Mouse (Mus musculus) C2C12 (cell line): Measurements from ENCODE around the gene Gtse1. TPM values are rescaled to one million over a fixed set of nuclear protein-coding genes. Genes with fewer than 3 reads are reported as not detected.

Experiments
- H3K27me3 ChIP-seq: one replicate; pipeline ENCODE4 v1.6.1; 2011; ENCODE audit not compliant: control insufficient read depth, insufficient read depth, insufficient read length
- H3K36me3 ChIP-seq: one replicate; pipeline ENCODE4 v1.6.1; 2011; ENCODE audit not compliant: control insufficient read depth, insufficient read depth
- H3K4me3 ChIP-seq: one replicate; pipeline ENCODE4 v1.5.1; 2011; ENCODE audit warnings: mild to moderate bottlenecking, control low read depth; ENCODE audit not compliant: poor library complexity, insufficient read depth, severe bottlenecking
- H3K79me2 ChIP-seq: one replicate; pipeline ENCODE4 v1.6.1; 2011; ENCODE audit not compliant: control insufficient read depth, insufficient read depth
- H3K79me3 ChIP-seq: one replicate; pipeline ENCODE4 v1.6.1; 2011; ENCODE audit warnings: low read depth, control low read depth
- H3ac ChIP-seq: one replicate; pipeline ENCODE3; 2011; ENCODE audit warnings: low read depth; ENCODE audit not compliant: control insufficient read depth, insufficient read length
- CEBPB ChIP-seq: IDR thresholded peaks from one replicate; pipeline ENCODE4 v1.6.1; 2011; ENCODE audit warnings: low read depth, mild to moderate bottlenecking, control low read depth, moderate library complexity
- CTCF ChIP-seq: IDR thresholded peaks from one replicate; pipeline ENCODE4 v1.5.1; 2011; ENCODE audit not compliant: control insufficient read depth, insufficient read depth, insufficient read length
- FOSL1 ChIP-seq: IDR thresholded peaks from one replicate; pipeline ENCODE4 v1.8.0; 2011; ENCODE audit warnings: mild to moderate bottlenecking, low read length; ENCODE audit not compliant: poor library complexity, insufficient read depth, severe bottlenecking
- MAX ChIP-seq: IDR thresholded peaks from one replicate; pipeline ENCODE4 v1.6.1; 2011; ENCODE audit warnings: mild to moderate bottlenecking, control low read depth
- MYOD1 ChIP-seq: IDR thresholded peaks from one replicate; pipeline ENCODE4 v1.6.1; 2011; ENCODE audit warnings: low read depth; ENCODE audit not compliant: control insufficient read depth, insufficient read length
- MYOG ChIP-seq: IDR thresholded peaks from one replicate; pipeline ENCODE4 v1.6.1; 2011; ENCODE audit not compliant: control insufficient read depth, insufficient read length; ENCODE audit errors: extremely low read depth
- USF1 ChIP-seq: IDR thresholded peaks from one replicate; pipeline ENCODE4 v1.6.1; 2011; ENCODE audit warnings: low read depth, mild to moderate bottlenecking, control low read depth, moderate library complexity
- polyA plus RNA-seq: library from polyadenylated mRNA; unstranded; fragments of >200 nt; fragmentation: generic; extraction: Trizol; gene quantifications from one replicate; pipeline ENCODE4 v1.2.1, GENCODE M21; 2012; ENCODE audit warnings: missing spikeins

The Gtse1 gene
- polyA plus RNA-seq, 1 experiment: 60.7 TPM

DNA sequence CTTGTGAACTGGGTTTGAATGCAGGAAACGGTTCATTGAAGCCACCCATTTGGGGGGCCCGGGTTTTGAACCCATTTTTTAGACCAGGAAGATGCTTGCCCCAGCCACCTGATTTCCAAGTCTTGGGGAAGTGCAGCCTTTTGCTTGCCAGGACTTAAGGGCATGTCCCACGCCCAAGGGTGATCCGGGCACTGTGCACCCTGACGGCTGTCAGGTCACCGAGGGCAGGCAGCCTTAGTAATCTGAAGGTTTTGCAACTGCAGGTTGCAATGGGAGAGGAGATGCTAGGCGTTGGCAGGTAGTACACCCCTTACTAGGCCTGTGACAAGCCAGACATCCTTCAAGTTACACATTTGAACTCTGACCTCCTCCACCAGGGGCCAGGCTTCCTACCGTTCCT is 26.9 kb upstream of the Gtse1 start:
- TF ChIP-seq CEBPB: no peak
- no peak for TF ChIP-seq FOSL1
- TF ChIP-seq MYOG: no peak
- no peak for TF ChIP-seq USF1
- no peak for TF ChIP-seq CTCF
- TF ChIP-seq MAX: no peak
- TF ChIP-seq MYOD1: no peak
- no peaks in the 10 kb centered on the region for H3K79me3 ChIP-seq
- peaks cover 70% of the 10 kb centered on the region for H3K27me3 ChIP-seq

DNA sequence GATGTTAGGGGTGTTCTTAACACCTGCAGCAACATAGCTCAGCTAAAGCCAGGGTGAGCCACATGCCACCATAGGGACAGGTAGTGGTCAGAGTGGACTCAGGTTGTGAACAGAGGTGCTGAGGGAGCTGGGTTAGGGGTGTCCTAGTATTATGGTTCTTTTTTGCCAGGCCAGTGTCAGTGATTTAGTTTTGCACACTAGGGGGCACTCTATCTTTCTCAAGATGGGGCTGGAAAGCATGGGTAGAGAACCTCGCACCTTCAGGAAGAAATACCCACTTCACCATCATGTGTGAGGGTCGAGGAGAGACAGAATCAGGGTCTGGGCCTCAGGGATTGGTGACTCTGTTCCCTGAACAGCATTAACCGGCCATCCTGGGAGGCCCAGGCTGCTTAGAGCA is 24.2 kb upstream of the Gtse1 start:
- no peak overlapping the region for H3K4me3 ChIP-seq
- no peak overlapping the region for H3ac ChIP-seq
- H3K79me2 ChIP-seq: no peaks in the 10 kb centered on the region
- no peak for TF ChIP-seq CEBPB
- H3K27me3 ChIP-seq: peaks cover 59% of the 10 kb centered on the region
- H3K79me3 ChIP-seq: no peaks in the 10 kb centered on the region
- no peaks in the 10 kb centered on the region for H3K36me3 ChIP-seq

More for the DNA sequence above, 26.9 kb upstream of the Gtse1 start:
- H3K36me3 ChIP-seq: no peaks in the 10 kb centered on the region
- H3ac ChIP-seq: no peak overlapping the region
- no peak overlapping the region for H3K4me3 ChIP-seq
- H3K79me2 ChIP-seq: no peaks in the 10 kb centered on the region

DNA sequence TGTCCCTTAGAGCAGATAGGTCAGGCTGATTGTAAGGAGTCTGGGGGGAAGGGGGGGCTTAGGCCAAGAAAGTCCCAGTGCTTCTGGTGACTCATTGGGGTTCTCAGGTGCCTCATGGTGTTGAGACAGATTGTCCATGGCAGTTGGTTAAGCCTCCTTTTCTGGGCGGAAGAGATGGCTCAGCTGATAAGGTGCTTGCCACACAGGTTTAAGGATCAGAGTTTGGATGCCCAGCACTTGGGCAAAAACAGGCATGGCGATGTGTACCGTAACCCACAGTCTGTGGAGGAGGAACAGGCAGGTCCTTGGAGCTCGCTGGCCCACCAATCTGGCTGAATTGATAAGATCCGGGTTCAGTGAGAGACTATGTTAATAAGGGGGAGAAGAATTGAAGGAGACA is 22.7 kb upstream of the Gtse1 start:
- H3K36me3 ChIP-seq: no peaks in the 10 kb centered on the region
- no peaks in the 10 kb centered on the region for H3K79me2 ChIP-seq
- peaks cover 51% of the 10 kb centered on the region for H3K27me3 ChIP-seq
- H3K79me3 ChIP-seq: no peaks in the 10 kb centered on the region
- no peak overlapping the region for H3K4me3 ChIP-seq
- no peak overlapping the region for H3ac ChIP-seq
- TF ChIP-seq FOSL1: no peak
- TF ChIP-seq CTCF: no peak

GRCm38 (mm10) chr15:85840983-85841382 is 18.6 kb upstream of the Gtse1 start:
- Histone ChIP-seq H3ac (no peak overlapping the region), H3K79me2 (no peaks in the 10 kb centered on the region), H3K4me3 (no peak overlapping the region), H3K27me3 (peaks cover 64% of the 10 kb centered on the region), H3K79me3 (no peaks in the 10 kb centered on the region), H3K36me3 (no peaks in the 10 kb centered on the region)
- no peak for TF ChIP-seq MYOD1
- no peak for TF ChIP-seq FOSL1
- TF ChIP-seq USF1: no peak
- peak; percentile 25 for TF ChIP-seq CTCF

GRCm38 (mm10) chr15:85841796-85842360 is 17.7 kb upstream of the Gtse1 start:
- Histone ChIP-seq H3K4me3 (no peak overlapping the region), H3ac (no peak overlapping the region), H3K79me2 (no peaks in the 10 kb centered on the region), H3K27me3 (peaks cover 65% of the 10 kb centered on the region), H3K79me3 (no peaks in the 10 kb centered on the region), H3K36me3 (no peaks in the 10 kb centered on the region)
- no peak for TF ChIP-seq USF1
- no peak for TF ChIP-seq MYOD1
- no peak for TF ChIP-seq CEBPB
- TF ChIP-seq MYOG: no peak
- no peak for TF ChIP-seq FOSL1
- TF ChIP-seq CTCF: no peak
- TF ChIP-seq MAX: no peak

- H3K36me3 ChIP-seq: no peaks in the 10 kb centered on the region
- TF ChIP-seq FOSL1 (no peak), MAX (no peak), CEBPB (no peak), MYOD1 (no peak), USF1 (no peak), CTCF (no peak), MYOG (no peak)
- H3ac ChIP-seq: no peak overlapping the region
- no peaks in the 10 kb centered on the region for H3K79me3 ChIP-seq
- H3K79me2 ChIP-seq: no peaks in the 10 kb centered on the region
- H3K27me3 ChIP-seq: peaks cover 68% of the 10 kb centered on the region
- no peak overlapping the region for H3K4me3 ChIP-seq
Observed at GRCm38 (mm10) chr15:85845071-85845470, 14.5 kb upstream of the Gtse1 start.
